Mouse (Mus musculus): ENCODE data around the gene Otulinl.

DNA sequence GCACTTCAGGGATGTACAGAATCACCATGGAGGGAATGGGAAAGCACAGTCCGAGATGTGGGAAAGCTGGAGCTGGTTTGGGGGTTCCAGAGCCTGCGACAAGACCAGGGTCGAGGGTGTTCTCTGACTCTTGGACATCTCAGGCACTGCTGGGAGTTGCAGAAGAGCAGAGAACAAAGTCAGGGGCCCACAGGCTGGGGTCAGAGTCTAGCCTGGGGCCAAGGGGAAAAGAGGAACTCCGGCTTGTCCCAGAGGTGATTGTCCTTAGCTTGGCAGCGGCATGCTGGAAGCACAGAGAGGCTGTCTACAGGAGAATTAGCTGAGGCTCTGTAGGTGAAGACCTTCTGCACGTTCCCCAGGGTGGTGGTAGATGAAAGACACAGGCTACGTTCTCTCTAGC, 37.3 kb upstream of the Otulinl start:
- no peak for TF ChIP-seq CTCF (IDR thresholded peaks at IDR 0.05; ENCODE audit: control insufficient read depth, insufficient read depth, low read length)
- no peak for TF ChIP-seq POLR2A (IDR thresholded peaks at IDR 0.05; ENCODE audit: borderline replicate concordance, control insufficient read depth, low read depth, low read length)
